Mouse (Mus musculus): ENCODE data around the gene Dzip3.

DNA sequence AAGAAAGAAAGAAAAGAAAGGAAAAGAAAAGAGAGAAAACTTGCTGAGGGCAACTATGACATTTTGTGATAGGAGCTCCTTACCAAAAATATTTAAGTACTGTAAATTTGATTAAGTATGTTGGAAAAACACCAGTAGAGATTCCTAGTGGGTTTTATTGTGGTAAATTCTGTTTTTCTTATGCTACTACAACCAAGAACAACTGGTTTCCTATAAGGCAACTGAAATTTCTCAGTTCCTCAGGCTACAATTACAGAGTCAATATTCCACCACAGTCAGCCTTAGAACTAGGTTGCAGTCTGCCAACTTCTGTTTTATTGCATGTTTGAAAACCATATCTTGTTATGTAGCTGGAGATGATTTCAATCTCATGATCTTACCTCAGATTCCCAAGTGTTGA is 4.3 kb downstream of the Dzip3 start:
- no peak for TF ChIP-seq POLR2A (IDR thresholded peaks at IDR 0.05; ENCODE audit: insufficient read depth, low read depth, low read length)
- TF ChIP-seq CTCF (IDR thresholded peaks at IDR 0.05; ENCODE audit: insufficient read depth, low read depth, low read length): no peak
